Mouse (Mus musculus) testis, postnatal 14 days (tissue): ENCODE measurements around the gene Aebp2.
A peak's percentile ranks its signal among the peaks of the same experiment; 100 is the strongest.
"Not testable (repeated sequence)": the region's sequence is repeated elsewhere in the genome, so short reads cannot be mapped to it uniquely, and the experiment has no call there.

Source experiments
- DNase-seq: peaks from one replicate; pipeline ENCODE4 v3.0.0; 2021; ENCODE audit warnings: low spot score

Gene Aebp2

DNA sequence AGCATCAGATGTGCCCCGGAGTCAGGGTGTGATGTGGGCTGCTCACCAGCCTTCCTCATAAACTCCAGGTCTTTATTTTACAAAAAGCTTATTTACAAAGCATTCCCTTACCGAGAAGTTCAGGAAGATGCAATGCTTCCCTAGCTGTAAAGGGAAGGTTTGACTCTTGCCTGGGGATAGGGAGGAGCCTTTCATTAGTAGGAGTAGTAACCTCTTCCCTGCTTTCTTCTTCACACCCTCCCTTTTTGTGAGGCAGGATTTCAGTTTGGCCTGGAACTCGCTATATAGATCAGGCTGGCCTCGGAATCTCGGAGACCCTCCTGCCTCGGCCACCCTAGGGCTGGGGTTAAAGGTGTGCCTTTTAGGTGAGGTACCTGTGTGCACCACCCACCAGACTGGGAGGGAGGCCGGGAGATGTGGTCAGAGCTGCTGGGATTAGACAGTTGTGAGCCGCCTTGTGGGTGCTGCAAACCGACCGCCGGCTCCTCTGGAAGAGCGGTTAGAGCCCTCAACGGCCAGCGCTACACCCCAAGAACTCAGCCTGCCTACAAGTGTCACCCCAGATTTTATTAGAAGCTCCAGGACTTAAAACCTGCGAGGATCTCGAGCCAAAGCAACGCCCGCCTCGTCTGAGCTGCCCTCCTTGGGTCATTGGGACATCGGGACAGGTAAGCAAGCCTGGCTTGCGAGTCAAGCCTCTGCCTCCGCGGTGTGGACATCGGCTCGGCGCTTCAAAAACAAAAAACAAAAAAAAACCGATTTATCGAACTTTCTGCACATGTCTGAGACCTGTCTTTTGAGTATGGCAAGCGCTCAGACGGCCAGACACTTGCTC, at the start of gene Aebp2:
TSS of gene Aebp2 (plus strand) at position 273 of the 835 bp plus-strand sequence.
- peak; percentile 31 for DNase-seq

DNA sequence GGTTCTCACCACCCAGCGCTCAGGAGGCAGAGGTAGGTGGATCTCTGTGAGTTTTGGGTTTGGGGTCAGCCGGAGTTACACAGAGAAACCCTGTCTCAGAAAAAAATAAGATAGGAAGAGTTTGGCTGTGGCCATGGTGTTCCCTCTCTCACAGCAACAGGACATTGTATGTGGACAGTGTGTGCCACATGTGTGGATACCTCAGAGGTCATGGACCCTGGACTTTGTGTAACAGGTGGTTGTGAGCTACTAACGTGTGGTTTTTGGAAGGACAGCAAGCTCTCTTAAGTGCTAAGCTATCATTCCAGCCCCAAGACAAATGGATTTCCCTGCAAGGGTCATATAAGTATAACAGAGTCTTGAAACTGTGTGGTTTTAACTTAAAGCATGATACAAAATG, 47.5 kb upstream of the Aebp2 start:
- no peak for DNase-seq

DNA sequence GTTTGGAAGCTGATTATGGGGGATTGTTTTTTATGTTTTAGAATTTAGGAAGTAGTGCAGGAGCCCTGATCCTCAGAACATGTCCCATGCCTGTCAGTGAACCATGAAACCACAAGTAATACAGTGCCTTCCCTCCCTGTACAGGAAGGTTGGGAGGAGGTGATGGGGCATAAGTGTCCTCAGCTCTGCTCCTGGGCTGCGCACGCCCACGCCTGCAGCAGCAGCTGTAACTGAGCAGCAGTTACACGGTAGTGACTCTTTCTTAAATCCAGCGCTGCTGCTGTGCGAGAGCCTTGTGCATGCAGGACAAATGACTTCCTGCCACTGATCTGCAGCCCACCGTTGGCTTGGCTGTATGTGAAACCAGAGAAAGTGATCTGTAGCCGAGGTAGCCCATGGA, 46.3 kb upstream of the Aebp2 start:
- DNase-seq = no peak

DNA sequence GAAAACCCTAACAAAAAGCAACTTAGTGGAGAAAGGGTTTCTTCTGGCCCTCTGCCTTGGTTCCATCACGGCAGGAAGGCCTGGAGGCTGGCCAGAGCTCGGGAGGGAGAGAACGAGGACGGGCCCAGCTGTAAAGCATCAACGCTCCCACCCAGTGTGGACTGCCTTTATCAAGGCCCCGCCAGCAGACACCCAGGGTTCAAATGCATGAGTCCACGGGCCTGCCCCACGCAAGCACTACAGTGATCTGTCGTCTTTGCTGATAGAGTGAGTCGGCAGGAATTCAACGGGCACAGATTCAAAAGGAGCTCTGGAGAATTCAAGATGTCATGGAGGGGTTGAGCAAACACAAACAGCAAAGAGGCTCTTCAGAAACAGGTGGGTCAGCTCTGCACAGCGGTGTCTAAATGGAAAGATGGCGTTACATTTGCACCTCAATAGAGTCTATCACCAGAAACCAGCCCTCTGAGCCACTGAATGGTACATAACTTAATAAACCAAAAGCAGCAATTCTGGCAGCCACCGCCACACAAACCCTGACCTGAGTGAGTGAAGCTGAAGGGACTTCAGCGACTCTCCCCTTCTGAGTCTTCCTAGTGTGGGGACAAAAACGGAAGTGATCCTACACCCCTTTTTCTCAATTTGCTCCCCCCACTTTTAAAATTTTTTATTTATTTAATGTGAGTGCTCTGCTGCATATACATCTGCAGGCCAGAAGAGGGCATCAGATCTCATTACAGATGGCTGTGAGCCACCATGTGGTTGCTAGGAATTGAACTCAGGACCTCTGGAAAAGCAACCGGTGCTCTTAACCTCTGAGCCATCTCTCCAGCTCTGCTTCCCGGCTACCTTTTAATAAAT, 45.3 kb upstream of the Aebp2 start:
- no peak for DNase-seq

DNA sequence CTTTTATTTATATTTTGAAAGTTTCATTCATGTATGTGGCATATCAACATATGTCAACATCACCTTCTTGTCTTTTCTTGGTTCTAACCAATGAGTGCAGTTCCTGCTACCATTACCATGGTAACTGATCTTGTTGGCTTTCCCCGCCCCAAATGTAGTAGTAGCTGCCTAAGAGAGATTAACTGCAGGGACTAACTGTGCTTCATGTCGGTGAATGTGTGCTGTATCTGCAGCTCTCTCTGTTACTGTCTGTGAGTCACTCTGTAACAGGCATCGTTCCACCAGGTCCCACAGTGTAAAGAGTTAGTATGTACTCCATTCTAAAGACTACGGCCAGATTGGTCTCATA, 44.7 kb upstream of the Aebp2 start:
- no peak for DNase-seq

DNA sequence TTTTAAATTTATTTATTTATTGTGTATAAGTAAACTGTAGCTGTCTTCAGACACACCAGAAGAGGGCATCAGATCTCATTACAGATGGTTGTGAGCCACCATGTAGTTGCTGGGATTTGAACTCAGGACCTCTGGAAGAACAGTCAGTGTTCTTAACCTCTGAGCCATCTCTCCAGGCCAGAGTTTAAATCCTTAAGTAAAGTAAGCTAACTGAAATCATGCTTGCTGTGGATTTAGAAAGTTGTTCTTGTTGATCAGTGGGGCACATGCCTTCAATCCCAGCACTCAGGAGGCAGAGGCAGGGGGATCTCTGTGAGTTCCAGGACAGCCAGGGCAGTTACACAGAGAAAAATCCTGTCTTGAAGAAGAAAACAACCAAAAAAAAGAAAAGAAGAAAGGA, 43.5 kb upstream of the Aebp2 start:
- not testable (repeated sequence) for DNase-seq

DNA sequence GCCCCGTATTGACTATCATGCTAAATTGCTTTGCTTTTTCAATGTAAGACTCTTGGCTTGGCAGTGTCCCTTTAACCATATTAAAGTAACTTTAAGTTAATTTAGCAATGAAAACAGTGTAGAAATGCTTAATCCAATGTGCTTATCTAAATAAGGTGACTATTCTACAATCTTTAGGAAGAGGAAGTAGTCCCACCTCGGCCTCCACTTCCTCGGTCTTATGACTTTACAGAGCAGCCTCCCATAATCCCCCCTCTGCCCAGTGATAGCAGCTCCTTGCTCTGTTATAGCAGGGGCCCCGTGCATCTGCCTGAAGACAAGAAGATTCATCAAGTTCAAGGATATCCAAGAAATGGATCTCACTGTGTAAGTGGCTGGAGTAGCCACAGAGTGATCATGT, 42.3 kb upstream of the Aebp2 start:
- no peak for DNase-seq

DNA sequence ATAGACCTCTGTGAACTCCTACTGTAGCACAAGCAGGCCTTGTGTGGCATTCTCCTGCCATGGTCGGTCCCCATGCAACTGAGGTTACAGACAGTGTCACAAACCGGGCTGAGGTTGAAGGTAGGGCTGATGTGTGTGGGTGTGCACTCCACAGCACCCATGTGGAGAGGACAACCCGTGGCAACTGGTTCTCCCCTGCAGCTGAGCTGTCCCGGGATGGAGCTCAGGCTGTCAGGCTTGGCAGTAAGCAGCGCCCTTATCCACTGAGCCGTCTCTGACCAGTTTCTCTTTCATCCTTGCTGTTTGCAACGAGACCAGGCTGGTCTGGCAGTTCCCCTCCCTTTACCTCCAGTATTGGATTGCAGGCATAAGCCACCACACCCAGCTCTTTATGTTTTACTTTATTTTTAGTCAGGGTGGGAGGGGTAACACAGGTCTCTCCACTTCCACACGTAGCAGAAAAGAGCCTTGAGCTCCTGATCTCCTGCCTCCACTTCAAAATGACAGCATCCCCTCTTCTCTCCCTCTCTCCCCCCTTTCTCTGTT, 35.7 kb upstream of the Aebp2 start:
- no peak for DNase-seq

DNA sequence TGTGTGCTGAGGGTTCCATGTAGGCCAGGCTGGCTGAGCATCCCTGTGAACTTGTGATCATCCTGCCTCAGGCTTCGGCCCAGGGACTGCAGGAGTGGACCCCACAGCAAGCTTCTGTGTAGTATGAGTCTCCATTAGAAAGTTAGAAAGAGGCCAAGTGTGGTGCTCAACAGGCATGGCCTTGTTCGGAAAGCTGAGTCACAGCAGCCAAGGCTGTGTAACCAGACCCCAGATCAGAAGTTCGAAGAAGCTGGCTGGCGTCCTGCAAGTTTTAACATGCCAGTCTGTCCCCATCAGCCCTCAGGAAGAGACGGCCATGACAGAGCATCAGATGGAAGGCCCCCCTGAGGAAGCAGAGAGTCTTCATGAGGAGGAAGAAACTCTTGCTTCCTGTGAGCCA, 31.1 kb upstream of the Aebp2 start:
- peak; percentile 31 for DNase-seq

DNA sequence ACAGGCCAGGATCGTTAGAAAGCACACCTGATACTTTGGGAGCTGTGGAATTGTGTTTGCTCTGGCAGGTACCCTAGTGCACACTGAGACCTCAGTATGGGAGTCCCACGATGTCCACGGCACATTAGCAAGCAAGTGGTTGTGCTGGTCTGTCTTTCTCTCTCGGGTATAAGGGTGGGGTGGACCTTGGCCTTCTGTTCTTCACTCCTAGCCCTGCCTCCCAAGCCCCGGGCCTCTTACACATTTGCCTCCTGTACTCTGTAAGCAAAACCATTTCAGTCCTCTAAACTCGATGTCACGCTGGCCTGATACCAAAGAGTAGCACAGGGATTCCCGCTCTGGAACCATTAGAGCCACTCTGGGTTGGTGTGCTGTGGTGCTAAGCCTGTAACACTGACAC, 29.8 kb upstream of the Aebp2 start:
- no peak for DNase-seq

DNA sequence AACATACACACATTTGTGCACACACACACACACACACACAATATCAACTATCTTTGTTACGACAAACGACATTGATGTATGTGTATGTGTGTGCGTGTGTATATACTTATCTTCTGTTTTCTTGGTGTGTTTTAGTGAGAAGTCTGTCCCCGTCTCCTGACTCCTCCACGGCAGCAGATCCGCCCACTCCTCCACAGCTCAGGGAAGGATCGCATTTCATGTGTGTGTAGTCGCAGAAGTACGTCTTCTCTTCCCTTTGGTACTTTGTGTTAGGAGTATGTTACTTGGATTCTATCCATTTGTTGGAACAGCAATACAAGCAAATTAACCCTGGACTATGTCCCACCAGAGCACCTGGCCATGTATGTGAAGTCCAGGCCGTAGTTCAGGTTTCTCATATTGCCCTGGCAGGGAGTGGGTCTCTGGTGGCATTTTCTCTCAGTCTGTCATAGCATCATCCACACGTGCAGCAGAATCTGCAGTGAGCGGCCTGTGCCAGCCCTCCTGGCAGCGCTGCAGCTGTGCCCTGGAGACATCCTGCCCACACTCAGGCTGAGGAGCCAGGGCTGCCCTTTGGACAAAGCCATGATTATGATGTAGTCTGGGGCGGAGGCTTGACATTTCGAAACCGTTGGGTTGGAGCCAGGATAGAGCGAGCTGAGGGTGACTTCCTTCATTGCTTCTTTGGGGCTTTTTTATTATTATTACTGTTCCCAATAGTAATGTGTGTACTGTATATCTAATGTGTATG, 28.9 kb upstream of the Aebp2 start:
- DNase-seq = peak; percentile 24

DNA sequence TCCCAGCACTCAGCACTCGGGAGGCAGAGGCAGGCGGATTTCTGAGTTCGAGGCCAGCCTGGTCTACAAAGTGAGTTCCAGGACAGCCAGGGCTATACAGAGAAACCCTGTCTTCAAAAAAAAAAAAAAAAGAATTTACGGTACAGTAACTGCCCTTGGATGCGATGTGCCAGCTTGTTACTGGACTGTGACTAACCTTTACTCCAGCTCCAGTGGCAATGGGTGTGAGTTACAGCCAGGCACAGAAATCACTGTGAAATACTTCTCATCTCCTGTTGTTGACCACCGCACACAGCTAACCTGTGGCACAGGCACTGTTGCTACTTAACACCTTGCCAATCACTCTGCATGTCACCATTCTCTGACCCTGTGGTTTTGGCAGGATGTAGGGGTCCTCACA, 26.9 kb upstream of the Aebp2 start:
- not testable (repeated sequence) for DNase-seq

DNA sequence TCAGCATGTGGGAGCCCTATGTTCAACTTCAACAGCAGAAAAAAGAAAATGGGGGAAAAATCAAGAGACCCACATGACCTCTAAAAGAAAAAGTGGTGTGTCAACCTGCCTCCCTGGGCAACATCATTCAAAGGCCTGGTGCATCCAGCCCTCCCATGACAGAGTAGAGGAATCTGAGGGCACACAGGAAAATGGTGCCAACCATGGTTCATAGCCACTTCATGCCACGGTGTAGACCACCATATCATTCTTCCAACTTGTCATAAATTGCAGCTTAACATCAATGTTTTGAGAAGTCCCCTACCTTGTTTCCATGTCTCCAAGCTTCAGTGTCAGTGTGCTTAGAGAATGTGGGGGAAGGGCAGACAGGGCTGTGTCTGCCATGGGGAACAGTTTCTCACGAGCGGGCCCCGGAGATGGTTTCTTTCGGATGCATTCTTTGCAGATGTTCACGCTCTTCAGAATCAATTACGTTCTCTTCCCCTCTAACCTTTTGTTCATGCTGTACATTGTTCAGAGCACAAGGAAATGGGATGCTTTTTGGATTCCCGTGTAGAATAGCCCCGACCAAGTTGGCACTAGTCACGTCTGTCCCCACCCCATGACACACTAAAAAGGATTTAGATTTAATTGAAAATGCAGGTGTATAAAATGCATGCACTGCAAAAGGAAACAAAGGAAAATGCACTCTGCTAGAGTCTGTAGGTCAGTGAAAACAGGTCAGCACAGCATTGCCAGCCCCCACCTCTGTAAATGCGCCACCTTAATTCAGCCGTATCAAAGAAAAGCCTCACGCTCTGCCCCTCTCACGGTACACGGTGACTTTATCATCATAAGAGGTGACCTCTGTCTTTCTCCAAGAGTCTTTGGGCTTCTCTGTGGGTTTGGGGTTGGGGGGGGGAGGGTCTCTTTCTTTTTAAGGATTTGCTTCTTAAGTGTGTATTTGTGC, 24.8 kb upstream of the Aebp2 start:
- DNase-seq = no peak

DNA sequence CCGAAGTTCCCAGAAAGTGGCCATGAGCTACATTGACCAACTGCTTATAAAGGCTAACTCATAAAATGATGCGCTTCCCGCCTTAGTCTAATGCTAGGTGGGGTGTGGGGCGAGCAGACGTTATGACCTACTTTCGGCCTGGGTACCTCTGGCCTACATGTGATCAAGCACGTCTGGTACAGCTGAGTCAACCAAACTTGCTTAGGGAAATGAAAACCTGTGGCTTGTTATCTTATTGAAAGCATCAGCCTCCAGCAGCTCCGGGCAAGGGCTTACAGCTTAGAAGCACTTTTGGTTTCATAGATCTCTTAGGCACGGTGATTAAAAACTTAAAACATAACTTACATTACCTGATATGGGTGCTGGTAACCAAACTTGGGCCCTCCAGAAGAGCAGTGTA, 23.9 kb upstream of the Aebp2 start:
- no peak for DNase-seq

DNA sequence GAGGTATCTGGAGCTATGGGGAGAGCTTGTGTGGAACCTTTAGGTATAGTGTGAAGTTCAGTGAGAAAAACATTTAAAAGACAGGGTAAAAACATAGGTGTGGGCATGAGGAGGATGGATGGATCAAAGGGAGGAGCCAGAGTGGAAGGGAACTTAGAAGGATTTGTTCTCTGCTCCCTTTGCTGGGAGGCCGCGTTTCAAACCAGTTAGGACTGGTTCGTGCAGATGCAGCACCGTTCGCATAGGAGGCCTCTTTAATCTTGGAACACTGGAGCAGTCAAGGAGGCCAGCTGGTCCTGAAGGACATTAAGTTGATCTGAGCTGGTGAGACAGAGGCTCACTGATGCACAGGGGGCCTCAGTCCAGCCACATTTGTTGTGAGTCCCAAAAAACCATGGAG, 23.1 kb upstream of the Aebp2 start:
- DNase-seq = no peak

DNA sequence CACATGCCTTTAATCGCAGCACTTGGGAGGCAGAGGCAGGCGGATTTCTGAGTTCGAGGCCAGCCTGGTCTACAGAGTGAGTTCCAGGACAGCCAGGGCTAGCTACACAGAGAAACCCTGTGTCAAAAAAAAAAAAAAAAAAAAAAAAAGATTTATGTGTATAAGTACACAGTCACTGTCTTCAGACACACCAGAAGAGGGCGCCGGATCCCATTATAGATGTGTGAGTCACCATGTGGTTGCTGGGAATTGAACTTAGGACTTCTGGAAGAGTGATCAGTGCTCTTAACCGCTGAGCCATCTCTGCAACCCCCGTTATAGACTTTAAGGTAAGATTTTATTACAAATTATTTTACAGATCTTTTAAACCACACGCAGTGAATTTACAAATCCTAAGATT, 21.8 kb upstream of the Aebp2 start:
- not testable (repeated sequence) for DNase-seq

DNA sequence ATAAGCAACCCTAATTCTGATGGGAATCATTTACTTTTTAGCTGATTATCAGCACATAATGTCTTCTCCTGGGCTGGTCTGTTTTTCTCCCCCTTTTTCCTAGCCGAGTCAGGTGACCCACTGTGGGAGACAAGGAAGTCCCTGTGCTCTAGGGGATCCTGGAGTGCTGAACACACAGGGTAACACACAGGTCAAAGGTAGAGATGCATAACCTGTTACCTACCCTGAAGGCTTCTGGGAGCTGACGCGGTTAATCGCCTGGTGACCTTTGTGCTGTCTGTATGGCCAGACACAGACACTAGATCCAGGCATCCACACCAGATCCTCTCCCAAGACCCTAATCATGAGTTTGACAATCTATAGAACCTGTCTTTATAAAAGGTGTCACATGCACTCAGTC, 21.3 kb upstream of the Aebp2 start:
- DNase-seq = no peak

DNA sequence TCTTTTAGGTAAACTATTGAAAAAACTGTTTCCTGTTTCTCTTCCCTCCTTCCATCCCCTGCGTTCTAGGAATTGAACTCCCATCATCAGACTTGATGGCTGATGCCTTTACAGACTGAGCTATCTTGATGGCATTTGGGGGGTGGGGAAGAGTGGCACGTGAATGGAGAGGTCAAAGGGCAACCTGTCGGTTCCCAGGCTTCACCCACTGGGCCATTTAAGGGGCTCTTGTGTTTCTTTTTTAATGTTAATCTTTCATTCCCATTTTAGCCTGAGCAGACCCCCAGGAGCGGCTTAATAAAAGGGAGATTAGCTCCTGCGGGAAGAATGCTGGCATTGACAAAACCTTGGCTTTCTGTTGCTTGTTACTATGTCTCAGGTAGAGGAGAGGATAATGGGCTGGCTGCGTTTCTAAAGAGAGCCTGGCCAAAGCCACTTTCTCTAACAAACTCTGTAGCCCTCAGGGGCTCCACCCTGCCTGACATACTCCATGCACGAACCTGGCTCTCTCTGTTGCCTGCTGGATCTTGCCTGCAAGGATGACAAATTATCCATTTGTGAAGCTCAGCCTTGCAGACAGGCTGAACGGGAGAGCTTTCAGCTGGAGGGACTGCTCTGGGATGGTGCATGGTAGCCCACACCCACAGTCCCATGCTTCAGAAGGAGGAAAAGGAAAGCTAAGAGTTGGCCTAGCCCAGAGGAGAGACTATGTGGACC, 19.1 kb upstream of the Aebp2 start:
- DNase-seq = peak; percentile 56

DNA sequence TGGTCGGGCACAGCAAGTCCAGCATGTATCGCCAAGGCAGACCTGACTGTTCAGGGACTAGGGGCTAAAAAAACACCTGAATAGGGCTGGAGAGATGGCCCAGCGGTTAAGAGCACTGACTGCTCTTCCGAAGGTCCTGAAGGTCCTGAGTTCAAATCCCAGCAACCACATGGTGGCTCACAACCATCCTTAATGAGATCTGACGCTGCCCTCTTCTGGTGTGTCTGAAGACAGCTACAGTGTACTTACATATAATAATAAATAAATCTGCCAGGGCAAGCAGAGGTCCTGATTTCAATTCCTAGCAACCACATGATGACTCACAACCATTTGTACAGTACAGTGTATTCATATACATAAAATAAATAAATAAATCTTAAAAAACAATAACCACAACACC, 17.3 kb upstream of the Aebp2 start:
- not testable (repeated sequence) for DNase-seq

DNA sequence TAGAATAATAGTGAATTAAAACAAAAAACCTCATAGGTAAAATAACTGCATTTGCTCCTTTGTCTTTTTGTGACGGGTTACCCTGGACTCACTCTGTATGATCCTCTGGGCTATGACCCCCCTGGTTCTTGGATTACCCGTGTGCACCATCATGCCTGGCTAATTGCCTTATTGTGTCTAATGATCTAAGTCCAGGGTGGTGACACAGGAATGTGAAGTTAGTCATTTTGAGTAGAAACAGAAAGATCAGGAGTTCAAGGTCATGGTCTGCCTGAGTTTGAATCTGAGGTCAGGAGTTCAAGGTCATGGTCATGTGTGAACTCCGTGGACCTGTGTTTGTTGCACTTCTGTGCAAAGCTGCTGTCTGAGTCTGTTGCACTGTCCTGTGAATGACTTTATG, 16.7 kb upstream of the Aebp2 start:
- no peak for DNase-seq

DNA sequence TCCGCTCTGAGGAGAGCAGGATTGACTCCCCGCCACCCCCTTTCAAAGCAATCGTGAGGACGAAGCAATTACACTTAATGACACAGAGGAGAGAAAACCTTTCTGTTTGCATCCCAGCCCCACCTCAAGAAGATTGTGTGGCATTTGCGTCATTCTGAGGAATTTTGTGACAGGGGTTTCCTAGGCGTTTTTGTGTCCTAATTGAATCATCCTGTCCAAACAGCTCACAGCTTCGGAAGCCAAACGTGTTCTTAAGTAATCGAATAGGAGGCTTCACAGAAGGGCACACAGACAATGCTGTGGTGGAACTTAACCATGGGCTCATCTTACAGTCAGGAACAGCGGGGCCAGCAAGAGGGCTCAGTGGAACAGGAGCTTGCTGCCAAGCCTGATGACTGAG, 15.9 kb upstream of the Aebp2 start:
- no peak for DNase-seq
